In genomic region chr16:95924716-95925115, GRCm38 (mm10) we compare ENCODE assay signal across 24 mouse cellular contexts.
DNase-seq lines count a peak whose midpoint lies in the region; ATAC-seq and TF ChIP-seq lines count a peak whose summit lies in the region.
"Had no signal": no experiment of that assay in that cellular context is flagged by ENCODE, and none has a peak within 500 bp of the region (broad histone marks: within the 10 kb centered on the region; RNA-seq: fewer than 3 reads in every experiment).

No protein-coding gene starts in this region.

- DNase-seq in limb, embryonic 11.5 days (ENCODE audit: low spot score): peak; percentile 40
- peak; percentile 19 for DNase-seq in stomach, postnatal 0 days (ENCODE audit: low spot score)
- DNase-seq: adrenal gland, postnatal 10 days; cerebellum, adult 9-10 months; gastrocnemius, postnatal 10 days; heart, postnatal 10 days; kidney, adult 2 months; layer of hippocampus, postnatal 36 days; right cerebral cortex, postnatal 4 days had no signal

- TF ChIP-seq CTCF in stomach, postnatal 0 days (IDR thresholded peaks at IDR 0.05; ENCODE audit: low read depth): no peak

- H3K4me2 ChIP-seq in hindbrain, embryonic 12.5 days (replicated peaks): no peak overlapping the region
- no peak overlapping the region for H3K4me2 ChIP-seq in hindbrain, embryonic 13.5 days
- H3K4me2 ChIP-seq in neural tube, embryonic 13.5 days: no peak overlapping the region
- H3K4me2 ChIP-seq in neural tube, embryonic 15.5 days: no peak overlapping the region
- no peak overlapping the region for H3K4me2 ChIP-seq in limb, embryonic 11.5 days (ENCODE audit: low read depth, severe bottlenecking)
- H3K4me2 ChIP-seq in stomach, postnatal 0 days (replicated peaks; ENCODE audit: low read depth): no peak overlapping the region
- H3K4me2 ChIP-seq in midbrain, embryonic 16.5 days (ENCODE audit: low read length): no peak overlapping the region
- H3K4me2 ChIP-seq in kidney, embryonic 15.5 days: no peak overlapping the region
- H3K4me2 ChIP-seq: heart, embryonic 13.5 days; liver, embryonic 15.5 days; midbrain, embryonic 15.5 days had no signal

- 67% methylated on average over 8 of the region's 8 CpGs for WGBS in hindbrain, embryonic 12.5 days
- WGBS in hindbrain, embryonic 13.5 days: 74% methylated on average over 8 of the region's 8 CpGs
- 66% methylated on average over 8 of the region's 8 CpGs for WGBS in neural tube, embryonic 13.5 days
- WGBS in neural tube, embryonic 15.5 days: 74% methylated on average over 8 of the region's 8 CpGs
- WGBS in limb, embryonic 11.5 days: 53% methylated on average over 8 of the region's 8 CpGs
- 45% methylated on average over 8 of the region's 8 CpGs for WGBS in stomach, postnatal 0 days
- WGBS in midbrain, embryonic 16.5 days: 71% methylated on average over 8 of the region's 8 CpGs
- 55% methylated on average over 8 of the region's 8 CpGs for WGBS in kidney, embryonic 15.5 days

- H3K9ac ChIP-seq in hindbrain, embryonic 12.5 days: no peak overlapping the region
- no peak overlapping the region for H3K9ac ChIP-seq in hindbrain, embryonic 13.5 days
- no peak overlapping the region for H3K9ac ChIP-seq in neural tube, embryonic 13.5 days
- no peak overlapping the region for H3K9ac ChIP-seq in neural tube, embryonic 15.5 days (replicated peaks)
- H3K9ac ChIP-seq in limb, embryonic 11.5 days (ENCODE audit: low read length): no peak overlapping the region
- H3K9ac ChIP-seq in stomach, postnatal 0 days (ENCODE audit: low read length): no peak overlapping the region
- no peak overlapping the region for H3K9ac ChIP-seq in midbrain, embryonic 16.5 days (ENCODE audit: low read depth, low read length)
- H3K9ac ChIP-seq in kidney, embryonic 15.5 days: no peak overlapping the region
- H3K9ac ChIP-seq: heart, embryonic 13.5 days; liver, embryonic 15.5 days; midbrain, embryonic 15.5 days had no signal

- H3K27ac ChIP-seq in hindbrain, embryonic 12.5 days: 0 out of 2 replicates have a peak overlapping the region, but pooled peaks have one; percentile 7
- H3K27ac ChIP-seq in hindbrain, embryonic 13.5 days: no peak overlapping the region
- 0 out of 2 replicates have a peak overlapping the region, but pooled peaks have one; percentile 13 for H3K27ac ChIP-seq in neural tube, embryonic 13.5 days (replicated peaks)
- H3K27ac ChIP-seq in neural tube, embryonic 15.5 days (replicated peaks): no peak overlapping the region
- H3K27ac ChIP-seq in limb, embryonic 11.5 days (replicated peaks; ENCODE audit: low read depth, low read length): peak overlapping the region; percentile 58
- peak overlapping the region; percentile 30; the same call in 1 of the 2 replicates for H3K27ac ChIP-seq in stomach, postnatal 0 days (replicated peaks)
- H3K27ac ChIP-seq in midbrain, embryonic 16.5 days (ENCODE audit: low read length): no peak overlapping the region
- no peak overlapping the region for H3K27ac ChIP-seq in kidney, embryonic 15.5 days
- H3K27ac ChIP-seq: heart, embryonic 13.5 days; kidney, postnatal 0 days; liver, embryonic 15.5 days; midbrain, embryonic 10.5 days; midbrain, embryonic 15.5 days had no signal

- no peak for ATAC-seq in hindbrain, embryonic 12.5 days (ENCODE audit: low FRiP score)
- no peak for ATAC-seq in hindbrain, embryonic 13.5 days (ENCODE audit: low FRiP score)
- no peak for ATAC-seq in neural tube, embryonic 13.5 days (ENCODE audit: low read depth)
- ATAC-seq in neural tube, embryonic 15.5 days (ENCODE audit: low FRiP score): no peak
- peak; percentile 18; the same call in 1 of the 2 replicates for ATAC-seq in limb, embryonic 11.5 days (ENCODE audit: insufficient number of reproducible peaks, low FRiP score, low TSS enrichment, low read depth)
- ATAC-seq in stomach, postnatal 0 days (ENCODE audit: low FRiP score, low TSS enrichment): no peak
- ATAC-seq in midbrain, embryonic 16.5 days: no peak
- no peak for ATAC-seq in kidney, embryonic 15.5 days (replicated peaks; ENCODE audit: low FRiP score)
- ATAC-seq: forebrain, embryonic 16.5 days; hindbrain, embryonic 16.5 days; midbrain, embryonic 15.5 days; Patski had no signal

- no peaks in the 10 kb centered on the region for H3K9me3 ChIP-seq in hindbrain, embryonic 12.5 days (replicated peaks)
- H3K9me3 ChIP-seq in hindbrain, embryonic 13.5 days: no peaks in the 10 kb centered on the region
- H3K9me3 ChIP-seq in neural tube, embryonic 13.5 days: no peaks in the 10 kb centered on the region
- H3K9me3 ChIP-seq in neural tube, embryonic 15.5 days (replicated peaks): no peaks in the 10 kb centered on the region
- no peaks in the 10 kb centered on the region for H3K9me3 ChIP-seq in limb, embryonic 11.5 days (ENCODE audit: control insufficient read depth, low read length)
- H3K9me3 ChIP-seq in stomach, postnatal 0 days (ENCODE audit: control insufficient read depth, low read length): no peaks in the 10 kb centered on the region
- no peaks in the 10 kb centered on the region for H3K9me3 ChIP-seq in midbrain, embryonic 16.5 days (replicated peaks; ENCODE audit: control insufficient read depth, low read length, poor library complexity, severe bottlenecking)
- no peaks in the 10 kb centered on the region for H3K9me3 ChIP-seq in kidney, embryonic 15.5 days (replicated peaks)
- H3K9me3 ChIP-seq: G1E; heart, embryonic 13.5 days; liver, embryonic 15.5 days; midbrain, embryonic 10.5 days; midbrain, embryonic 15.5 days had no signal

- no peaks in the 10 kb centered on the region for H3K36me3 ChIP-seq in hindbrain, embryonic 12.5 days
- no peaks in the 10 kb centered on the region for H3K36me3 ChIP-seq in hindbrain, embryonic 13.5 days
- no peaks in the 10 kb centered on the region for H3K36me3 ChIP-seq in neural tube, embryonic 13.5 days
- H3K36me3 ChIP-seq in neural tube, embryonic 15.5 days: no peaks in the 10 kb centered on the region
- no peaks in the 10 kb centered on the region for H3K36me3 ChIP-seq in limb, embryonic 11.5 days (ENCODE audit: control insufficient read depth, insufficient read depth, low read length)
- H3K36me3 ChIP-seq in stomach, postnatal 0 days (ENCODE audit: control insufficient read depth, insufficient read depth, low read length): no peaks in the 10 kb centered on the region
- no peaks in the 10 kb centered on the region for H3K36me3 ChIP-seq in midbrain, embryonic 16.5 days (ENCODE audit: control insufficient read depth, insufficient read depth, low read length)
- no peaks in the 10 kb centered on the region for H3K36me3 ChIP-seq in kidney, embryonic 15.5 days
- H3K36me3 ChIP-seq: G1E; heart, embryonic 13.5 days; liver, embryonic 15.5 days; midbrain, embryonic 10.5 days; midbrain, embryonic 15.5 days had no signal

- 0 out of 2 replicates have a peak, but pooled peaks cover 2% of the 10 kb centered on the region for H3K4me1 ChIP-seq in hindbrain, embryonic 12.5 days
- H3K4me1 ChIP-seq in hindbrain, embryonic 13.5 days (replicated peaks): no peaks in the 10 kb centered on the region
- H3K4me1 ChIP-seq in neural tube, embryonic 13.5 days (replicated peaks): 0 out of 2 replicates have a peak, but pooled peaks cover 3% of the 10 kb centered on the region
- H3K4me1 ChIP-seq in neural tube, embryonic 15.5 days: 0 out of 2 replicates have a peak, but pooled peaks cover 1% of the 10 kb centered on the region
- peaks cover 9% of the 10 kb centered on the region; the same call in 1 of the 2 replicates for H3K4me1 ChIP-seq in limb, embryonic 11.5 days (ENCODE audit: control insufficient read depth, insufficient read depth, low read length)
- H3K4me1 ChIP-seq in stomach, postnatal 0 days (replicated peaks; ENCODE audit: control insufficient read depth, insufficient read depth): no peaks in the 10 kb centered on the region; the same call in 1 of the 2 replicates
- no peaks in the 10 kb centered on the region for H3K4me1 ChIP-seq in midbrain, embryonic 16.5 days (ENCODE audit: control insufficient read depth, insufficient read depth, low read length)
- peaks cover 26% of the 10 kb centered on the region for H3K4me1 ChIP-seq in kidney, embryonic 15.5 days
- H3K4me1 ChIP-seq: heart, embryonic 13.5 days had no signal

- no peak overlapping the region for H3K4me3 ChIP-seq in hindbrain, embryonic 12.5 days
- no peak overlapping the region for H3K4me3 ChIP-seq in hindbrain, embryonic 13.5 days
- H3K4me3 ChIP-seq in neural tube, embryonic 13.5 days: no peak overlapping the region
- no peak overlapping the region for H3K4me3 ChIP-seq in neural tube, embryonic 15.5 days (replicated peaks)
- H3K4me3 ChIP-seq in limb, embryonic 11.5 days (ENCODE audit: low read depth, low read length): no peak overlapping the region
- no peak overlapping the region for H3K4me3 ChIP-seq in stomach, postnatal 0 days (ENCODE audit: low read depth, low read length)
- no peak overlapping the region for H3K4me3 ChIP-seq in midbrain, embryonic 16.5 days (ENCODE audit: low read depth, low read length)
- no peak overlapping the region for H3K4me3 ChIP-seq in kidney, embryonic 15.5 days (replicated peaks)
- H3K4me3 ChIP-seq: heart, embryonic 13.5 days; liver, embryonic 15.5 days; midbrain, embryonic 10.5 days; midbrain, embryonic 15.5 days had no signal

- no peak for TF ChIP-seq EP300 in stomach, postnatal 0 days (optimal IDR thresholded peaks at IDR 0.05)

- H3K27me3 ChIP-seq in hindbrain, embryonic 12.5 days: no peaks in the 10 kb centered on the region
- no peaks in the 10 kb centered on the region for H3K27me3 ChIP-seq in hindbrain, embryonic 13.5 days
- no peaks in the 10 kb centered on the region for H3K27me3 ChIP-seq in neural tube, embryonic 13.5 days
- no peaks in the 10 kb centered on the region for H3K27me3 ChIP-seq in neural tube, embryonic 15.5 days (replicated peaks)
- H3K27me3 ChIP-seq in limb, embryonic 11.5 days (ENCODE audit: control insufficient read depth, insufficient read depth, low read length): no peaks in the 10 kb centered on the region
- no peaks in the 10 kb centered on the region for H3K27me3 ChIP-seq in stomach, postnatal 0 days (ENCODE audit: control insufficient read depth, insufficient read depth, low read length)
- H3K27me3 ChIP-seq in midbrain, embryonic 16.5 days (ENCODE audit: control insufficient read depth, insufficient read depth, low read depth, low read length): no peaks in the 10 kb centered on the region
- H3K27me3 ChIP-seq in kidney, embryonic 15.5 days: no peaks in the 10 kb centered on the region
- H3K27me3 ChIP-seq: heart, embryonic 13.5 days; liver, embryonic 15.5 days; midbrain, embryonic 15.5 days; Patski had no signal

Comparison
In these comparisons a context has a peak if more than half of its experiments do, and no peak if none do; other contexts are left out.
1. H3K27ac ChIP-seq: peak in hindbrain, embryonic 12.5 days (single experiment), neural tube, embryonic 13.5 days (single experiment), limb, embryonic 11.5 days (single experiment) and stomach, postnatal 0 days (single experiment); none in hindbrain, embryonic 13.5 days (single experiment), neural tube, embryonic 15.5 days (single experiment), midbrain, embryonic 16.5 days (single experiment) and kidney, embryonic 15.5 days (single experiment).